ENCODE assay signal across 24 mouse cellular contexts in the genomic region with DNA sequence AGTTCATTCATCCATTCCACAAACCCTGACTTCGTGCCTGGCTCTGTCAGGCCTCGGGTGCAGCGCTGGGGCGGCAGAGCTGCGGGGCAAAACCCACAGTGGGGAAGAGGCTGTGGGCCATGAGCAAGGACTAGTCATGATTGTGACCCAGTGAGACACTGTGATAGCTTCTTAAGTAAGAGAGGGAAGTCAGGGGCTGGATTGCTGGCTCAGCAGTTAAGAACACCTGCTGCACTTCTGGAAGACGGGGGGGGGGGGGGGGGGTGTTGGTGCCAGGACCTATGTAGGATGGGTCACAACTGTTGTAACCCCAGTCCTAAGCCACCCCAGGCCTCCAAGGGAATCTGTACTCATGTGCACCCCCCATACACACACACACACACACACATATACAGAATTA. TPM values are rescaled to one million over a fixed set of nuclear protein-coding genes. Genes with fewer than 3 reads are reported as not detected.
DNase-seq lines count a peak whose midpoint lies in the region; ATAC-seq and TF ChIP-seq lines count a peak whose summit lies in the region.
"Had no signal": no experiment of that assay in that cellular context is flagged by ENCODE, and none has a peak within 500 bp of the region (broad histone marks: within the 10 kb centered on the region; RNA-seq: fewer than 3 reads in every experiment).

No protein-coding gene starts in this region.

- no peak overlapping the region for H3K27ac ChIP-seq in gastrocnemius, adult 2 months
- no peak overlapping the region for H3K27ac ChIP-seq in intestine, embryonic 15.5 days
- no peak overlapping the region for H3K27ac ChIP-seq in intestine, postnatal 0 days (ENCODE audit: low read depth, low read length)
- no peak overlapping the region for H3K27ac ChIP-seq in CH12.LX (ENCODE audit: insufficient read depth, low read depth)
- H3K27ac ChIP-seq in kidney, embryonic 16.5 days (ENCODE audit: low read length): no peak overlapping the region
- H3K27ac ChIP-seq: embryonic facial prominence, embryonic 12.5 days; embryonic facial prominence, embryonic 15.5 days; forebrain, embryonic 12.5 days; heart, adult 2 months; hindbrain, embryonic 14.5 days; hindbrain, postnatal 0 days had no signal

- DNase-seq in gastrocnemius, adult 2 months: peak; percentile 18
- no peak for DNase-seq in gastrocnemius, adult 18-20 months (ENCODE audit: low spot score)
- no peak for DNase-seq in CH12.LX (ENCODE audit: extremely low read depth)
- DNase-seq in Muller cell, postnatal 12 days (ENCODE audit: inconsistent ontology term): peak; percentile 30
- DNase-seq: adrenal gland, postnatal 10 days; adrenal gland, postnatal 36 days; B cell, adult 2 months; cerebellum, adult 18-20 months; cerebellum, adult 9-11 months; cerebellum, postnatal 25 days; gastrocnemius, postnatal 25 days; heart, adult 2 months; kidney, adult 18-20 months had no signal

- no peak for TF ChIP-seq EP300 in CH12.LX (IDR thresholded peaks at IDR 0.05; ENCODE audit: low read length)

- H3K9me3 ChIP-seq in intestine, embryonic 15.5 days: no peaks in the 10 kb centered on the region
- H3K9me3 ChIP-seq in intestine, postnatal 0 days (ENCODE audit: control insufficient read depth): no peaks in the 10 kb centered on the region
- H3K9me3 ChIP-seq in CH12.LX (replicated peaks; ENCODE audit: low read length): peaks cover 19% of the 10 kb centered on the region
- H3K9me3 ChIP-seq in kidney, embryonic 16.5 days (ENCODE audit: low read length): no peaks in the 10 kb centered on the region
- H3K9me3 ChIP-seq: embryonic facial prominence, embryonic 12.5 days; embryonic facial prominence, embryonic 15.5 days; forebrain, embryonic 12.5 days had no signal

- WGBS in intestine, embryonic 15.5 days: 77% methylated on average over 6 of the region's 6 CpGs
- WGBS in intestine, postnatal 0 days: 79% methylated on average over 6 of the region's 6 CpGs
- WGBS in kidney, embryonic 16.5 days: 59% methylated on average over 5 of the region's 6 CpGs

- H3K4me2 ChIP-seq in intestine, embryonic 15.5 days (replicated peaks): peak overlapping the region; percentile 95; the same call in 1 of the 2 replicates
- no peak overlapping the region for H3K4me2 ChIP-seq in intestine, postnatal 0 days (replicated peaks; ENCODE audit: low read depth)
- H3K4me2 ChIP-seq in CH12.LX (ENCODE audit: insufficient read depth, low read depth, poor library complexity, severe bottlenecking): no peak overlapping the region
- no peak overlapping the region for H3K4me2 ChIP-seq in kidney, embryonic 16.5 days (replicated peaks; ENCODE audit: low read depth, low read length)
- H3K4me2 ChIP-seq: embryonic facial prominence, embryonic 12.5 days; embryonic facial prominence, embryonic 15.5 days; forebrain, embryonic 12.5 days; hindbrain, embryonic 14.5 days had no signal

- dilution Hi-C loops in CH12.LX (cut with MboI; ENCODE audit: extremely low pct_ligation_motif_present, extremely low pct_unique_long_range_greater_than_20kb, low sequenced_read_pairs): no loop called here

- TF ChIP-seq RAD21 in CH12.LX (IDR thresholded peaks at IDR 0.05; ENCODE audit: low read depth, low read length): no peak

- no peaks in the 10 kb centered on the region for H3K79me2 ChIP-seq in CH12.LX (replicated peaks; ENCODE audit: control insufficient read depth, extremely low read depth, insufficient read depth, poor library complexity, severe bottlenecking)

- H3K27me3 ChIP-seq in intestine, embryonic 15.5 days (replicated peaks): no peaks in the 10 kb centered on the region
- no peaks in the 10 kb centered on the region for H3K27me3 ChIP-seq in intestine, postnatal 0 days (replicated peaks; ENCODE audit: control insufficient read depth, insufficient read depth, low read length)
- peaks cover 76% of the 10 kb centered on the region for H3K27me3 ChIP-seq in CH12.LX (replicated peaks)
- H3K27me3 ChIP-seq in kidney, embryonic 16.5 days (ENCODE audit: insufficient read depth, low read length): peaks cover 7% of the 10 kb centered on the region; the same call in 1 of the 2 replicates
- H3K27me3 ChIP-seq: Patski had no signal

- peaks cover 51% of the 10 kb centered on the region for H3K4me1 ChIP-seq in intestine, embryonic 15.5 days (replicated peaks)
- H3K4me1 ChIP-seq in intestine, postnatal 0 days (replicated peaks; ENCODE audit: control insufficient read depth, insufficient read depth, low read length): peaks cover 17% of the 10 kb centered on the region
- H3K4me1 ChIP-seq in CH12.LX (ENCODE audit: control insufficient read depth in 1 of 2, insufficient read depth in 2 of 2): peaks cover 29 to 71% of the 10 kb centered on the region in 2 experiments
- H3K4me1 ChIP-seq in kidney, embryonic 16.5 days (ENCODE audit: insufficient read depth, low read length): peaks cover 59% of the 10 kb centered on the region

- no peak for ATAC-seq in intestine, embryonic 15.5 days
- no peak for ATAC-seq in intestine, postnatal 0 days
- no peak for ATAC-seq in kidney, embryonic 16.5 days (ENCODE audit: low FRiP score, low TSS enrichment)
- ATAC-seq: forebrain, embryonic 16.5 days; hindbrain, postnatal 0 days; inflammation-experienced regulatory T-cells, adult 6 months; Patski had no signal

- no peaks in the 10 kb centered on the region for H3K36me3 ChIP-seq in intestine, embryonic 15.5 days
- peaks cover 19% of the 10 kb centered on the region for H3K36me3 ChIP-seq in intestine, postnatal 0 days (ENCODE audit: control insufficient read depth, insufficient read depth)
- peaks cover 6 to 11% of the 10 kb centered on the region in 2 experiments for H3K36me3 ChIP-seq in CH12.LX (replicated peaks in 1 of 2; ENCODE audit: control insufficient read depth in 1 of 2, insufficient read depth in 1 of 2, low read length in 1 of 2)
- H3K36me3 ChIP-seq in kidney, embryonic 16.5 days (ENCODE audit: insufficient read depth, low read length): peaks cover 5% of the 10 kb centered on the region; the same call in 1 of the 2 replicates
- H3K36me3 ChIP-seq: embryonic facial prominence, embryonic 12.5 days; embryonic facial prominence, embryonic 15.5 days; forebrain, embryonic 12.5 days had no signal

- no peak for TF ChIP-seq CTCF in gastrocnemius, adult 2 months (IDR thresholded peaks at IDR 0.05)
- no peak for TF ChIP-seq CTCF in intestine, postnatal 0 days (IDR thresholded peaks at IDR 0.05; ENCODE audit: low read depth)
- no peak for TF ChIP-seq CTCF in CH12.LX (conservative IDR thresholded peaks at IDR 0.05 in 1 of 2, IDR thresholded peaks at IDR 0.05 in 1 of 2; ENCODE audit: low read depth in 2 of 2, low read length in 2 of 2)

- H3K9ac ChIP-seq in intestine, embryonic 15.5 days: no peak overlapping the region
- H3K9ac ChIP-seq in intestine, postnatal 0 days (ENCODE audit: low read depth, low read length): no peak overlapping the region
- H3K9ac ChIP-seq in CH12.LX (ENCODE audit: insufficient read depth, low read depth): no peak overlapping the region
- H3K9ac ChIP-seq in kidney, embryonic 16.5 days (replicated peaks; ENCODE audit: low read length): no peak overlapping the region
- H3K9ac ChIP-seq: embryonic facial prominence, embryonic 12.5 days; embryonic facial prominence, embryonic 15.5 days; forebrain, embryonic 12.5 days; hindbrain, embryonic 14.5 days had no signal

- no peak for TF ChIP-seq POLR2A in CH12.LX (IDR thresholded peaks at IDR 0.05; ENCODE audit: low read depth, low read length)

- no peak overlapping the region for H3K4me3 ChIP-seq in gastrocnemius, adult 2 months
- H3K4me3 ChIP-seq in intestine, embryonic 15.5 days (replicated peaks): no peak overlapping the region
- no peak overlapping the region for H3K4me3 ChIP-seq in intestine, postnatal 0 days (ENCODE audit: low read depth, low read length)
- H3K4me3 ChIP-seq in CH12.LX (replicated peaks in 1 of 3; ENCODE audit: low read depth in 2 of 3, low read length in 2 of 3, poor library complexity in 1 of 3): no peak overlapping the region
- H3K4me3 ChIP-seq in kidney, embryonic 16.5 days (ENCODE audit: low read length): no peak overlapping the region
- H3K4me3 ChIP-seq: embryonic facial prominence, embryonic 12.5 days; embryonic facial prominence, embryonic 15.5 days; forebrain, embryonic 12.5 days; heart, adult 2 months had no signal

- intact Hi-C loops in gastrocnemius, adult 2 months (cut with DNase I): loop anchor here (2.0 kb wide), 1 partner anchor 50 kb away; no protein-coding TSS in a partner anchor

- in situ Hi-C loops in CH12.LX (cut with MboI; ENCODE audit: low pct_ligation_motif_present, low pct_unique_long_range_greater_than_20kb, low sequenced_read_pairs): no loop called here

TF ChIP-seq in CH12.LX, 34 proteins besides CTCF, POLR2A, EP300 and RAD21:
- TF ChIP-seq SMC3 (IDR thresholded peaks at IDR 0.05; ENCODE audit: low read depth, low read length): no peak
- TF ChIP-seq MAFK (IDR thresholded peaks at IDR 0.05; ENCODE audit: insufficient replicate concordance, low read length): peak; percentile 61; the same call in 1 of the 2 replicates

RNA-seq across cellular contexts. Expression of a gene that starts 1.3 kb away (rescaled TPM):
- total RNA-seq in gastrocnemius, adult 2 months (2021): 10 to 100 TPM in 1 of 2 experiments, 1 to 10 TPM in 1; 1.7 to 10.1 TPM
- 1 to 10 TPM; 3.1 to 6.6 TPM for total RNA-seq in gastrocnemius, adult 18-20 months (2021)
- 18.4 and 19.1 TPM in 2 replicates for polyA plus RNA-seq in intestine, embryonic 15.5 days (2015; fragmentation: Nextera tagmentation; extraction: Ambion mirVana)
- 15.7 and 15.9 TPM in 2 replicates for polyA plus RNA-seq in intestine, postnatal 0 days (2015; fragmentation: Nextera tagmentation; extraction: Ambion mirVana)
- total RNA-seq in CH12.LX (2012; rRNA removed) (2.5 and 4.7 TPM in 2 replicates), CH12.LX (2014; rRNA removed) (1.1 and 1.2 TPM in 2 replicates)
- 0.83 and 1.1 TPM in 2 replicates for polyA plus RNA-seq in CH12.LX (2012; ENCODE audit: insufficient read length, low read depth)
- 14.6 and 15.9 TPM in 2 replicates for polyA plus RNA-seq in kidney, embryonic 16.5 days (2015; fragmentation: Nextera tagmentation; extraction: Ambion mirVana)

RNA-seq across cellular contexts. Expression of a gene that starts 15.0 kb away (rescaled TPM):
- total RNA-seq in gastrocnemius, adult 2 months (2021): 10 to 100 TPM; 17.2 to 18.0 TPM
- 10 to 100 TPM; 17.6 to 18.5 TPM for total RNA-seq in gastrocnemius, adult 18-20 months (2021)
- 32.6 and 33.5 TPM in 2 replicates for polyA plus RNA-seq in intestine, embryonic 15.5 days (2015; fragmentation: Nextera tagmentation; extraction: Ambion mirVana)
- 23.1 and 24.0 TPM in 2 replicates for polyA plus RNA-seq in intestine, postnatal 0 days (2015; fragmentation: Nextera tagmentation; extraction: Ambion mirVana)
- 60.5 and 64.5 TPM in 2 replicates for total RNA-seq in CH12.LX (2012; rRNA removed)
- 38.1 and 39.8 TPM in 2 replicates for total RNA-seq in CH12.LX (2014; rRNA removed)
- 50.4 and 50.8 TPM in 2 replicates for polyA plus RNA-seq in CH12.LX (2012; ENCODE audit: insufficient read length, low read depth)
- 37.5 and 41.8 TPM in 2 replicates for polyA plus RNA-seq in kidney, embryonic 16.5 days (2015; fragmentation: Nextera tagmentation; extraction: Ambion mirVana)

Comparison
In these comparisons a context has a peak if more than half of its experiments do, and no peak if none do; other contexts are left out.
1. DNase-seq: peak in gastrocnemius, adult 2 months (single experiment) and Muller cell, postnatal 12 days (single experiment); none in gastrocnemius, adult 18-20 months (single experiment) and CH12.LX (single experiment).